Mouse (Mus musculus) urinary bladder, adult 2 months (tissue): Measurements from ENCODE around the gene Zbtb4. TPM values are rescaled to one million over a fixed set of nuclear protein-coding genes. Genes with fewer than 3 reads are reported as not detected.
A peak's percentile ranks its signal among the peaks of the same experiment; 100 is the strongest.

Experiments
- DNase-seq: peaks from one replicate; pipeline ENCODE4 v3.0.0; 2022; ENCODE audit warnings: low spot score
- polyA plus RNA-seq: library from polyadenylated mRNA; depleted of rRNA; stranded (reverse); fragments of >200 nt; gene quantifications from 2 replicates; pipeline ENCODE4 v1.2.3, GENCODE M21; 2012

Gene Zbtb4
- polyA plus RNA-seq, 1 experiment = 35.6 TPM

DNA sequence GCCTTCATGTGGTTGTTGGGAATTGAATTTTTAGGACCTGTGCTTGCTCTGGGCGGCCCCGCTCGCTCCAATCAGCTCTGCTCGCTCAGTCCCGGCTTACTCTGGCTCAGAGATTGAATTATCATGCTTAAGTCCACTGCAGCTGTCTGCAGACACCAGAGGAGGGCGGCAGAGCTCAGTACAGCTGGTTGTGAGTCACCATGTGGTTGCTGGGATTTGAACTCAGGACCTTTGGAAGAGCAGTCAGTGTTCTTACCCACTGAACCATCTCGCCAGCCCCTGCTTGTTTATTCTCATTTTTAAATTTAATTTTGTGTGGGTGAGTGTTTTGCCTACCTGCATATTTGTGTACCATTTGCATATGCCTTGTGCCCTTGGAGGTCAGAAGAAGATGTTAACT, 2.2 kb upstream of the Zbtb4 start:
- DNase-seq = no peak

DNA sequence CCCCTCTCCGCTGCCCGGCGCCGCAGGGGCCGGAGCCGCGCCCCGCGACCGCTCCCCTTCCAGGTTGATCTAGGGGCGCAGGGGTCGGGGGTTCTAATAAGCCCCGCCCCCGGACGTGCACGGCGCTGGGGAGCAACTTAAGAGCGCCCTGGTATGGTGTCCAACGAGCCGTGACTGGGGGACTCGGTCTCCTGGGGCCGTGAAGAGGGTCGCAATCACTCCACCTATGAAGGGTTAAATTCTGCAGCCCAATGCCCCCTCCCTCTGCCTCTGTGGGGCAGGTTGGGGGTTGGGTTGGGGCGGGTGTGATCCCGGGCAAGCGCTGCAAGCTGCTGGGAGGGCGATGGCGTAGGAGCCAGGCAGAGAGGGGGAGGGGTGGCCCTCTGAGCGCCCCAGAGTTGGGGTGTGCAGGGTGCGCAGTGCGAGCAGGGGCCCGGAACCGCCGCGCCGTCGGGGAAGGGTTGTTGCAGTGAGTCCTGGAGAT, 456 bp downstream of the Zbtb4 start:
- DNase-seq = peak; percentile 75

DNA sequence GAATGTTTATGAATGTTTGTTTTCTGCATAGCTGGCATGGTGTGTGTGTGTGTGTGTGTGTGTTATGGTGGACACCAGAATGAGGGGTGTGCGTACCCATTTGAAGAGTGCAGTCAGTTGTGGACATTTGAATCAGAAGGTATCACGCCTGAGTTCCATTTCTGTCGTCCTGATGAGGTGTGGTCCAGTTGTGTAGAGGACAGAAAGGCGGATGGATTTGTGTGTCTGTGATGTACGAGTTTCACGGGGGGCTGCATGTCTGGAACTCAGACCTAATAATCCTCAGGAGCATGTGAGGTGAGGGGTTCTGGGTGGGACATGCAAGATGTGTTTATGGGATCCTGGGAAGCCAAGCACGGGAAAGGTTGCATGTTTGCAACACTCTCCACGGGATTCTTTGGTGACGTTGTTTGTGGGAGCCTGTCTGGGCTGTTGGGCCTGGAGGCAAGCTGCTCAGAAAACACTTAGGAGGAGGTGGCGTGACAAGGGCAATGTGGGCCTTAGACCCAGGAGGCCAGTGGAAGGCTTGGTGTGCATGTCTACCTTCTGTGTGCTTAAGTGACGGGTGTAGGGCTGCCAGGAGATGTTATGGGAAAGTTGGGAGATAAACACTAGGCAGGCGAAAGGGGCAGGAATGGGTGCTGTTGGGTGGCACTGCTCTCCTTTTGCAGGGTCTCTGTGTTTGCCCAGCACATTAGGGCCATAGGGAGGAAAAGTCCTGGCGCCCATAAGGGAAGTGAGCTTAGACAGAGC, 1.3 kb downstream of the Zbtb4 start:
- DNase-seq = no peak

DNA sequence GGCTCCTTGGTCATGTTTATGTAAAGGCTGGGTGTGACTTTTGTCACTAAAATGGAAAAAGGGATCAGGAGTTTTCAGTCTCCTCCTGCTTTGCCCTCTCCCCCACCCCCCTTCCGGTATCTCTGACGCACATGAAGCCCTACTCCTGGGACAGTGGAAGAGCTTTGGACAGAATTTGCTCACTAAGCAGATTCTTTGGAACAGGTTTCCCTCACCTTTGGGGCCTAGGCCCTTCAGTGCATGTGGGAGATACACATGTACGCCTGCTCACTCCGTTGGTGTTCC, 1.9 kb downstream of the Zbtb4 start:
- no peak for DNase-seq

DNA sequence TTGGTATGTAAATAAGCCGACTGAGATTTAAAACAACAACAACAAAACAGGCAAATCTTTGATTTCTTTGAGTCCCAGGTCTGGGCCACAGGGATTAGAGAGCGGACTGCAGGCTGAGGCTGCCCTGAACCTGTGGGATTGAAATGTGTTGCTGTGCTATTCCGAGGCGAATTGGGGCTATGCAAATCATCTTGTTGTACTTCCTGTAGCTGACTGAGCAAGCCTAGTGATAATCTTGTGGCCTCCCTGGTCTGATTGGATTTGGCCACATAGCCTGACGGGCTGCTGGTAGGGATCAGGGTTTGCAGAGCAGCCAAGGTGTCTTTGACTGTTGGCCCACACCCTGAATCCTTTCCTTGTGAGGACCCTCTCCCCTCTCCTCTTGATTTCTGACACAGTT, 9.2 kb downstream of the Zbtb4 start:
- DNase-seq = no peak

DNA sequence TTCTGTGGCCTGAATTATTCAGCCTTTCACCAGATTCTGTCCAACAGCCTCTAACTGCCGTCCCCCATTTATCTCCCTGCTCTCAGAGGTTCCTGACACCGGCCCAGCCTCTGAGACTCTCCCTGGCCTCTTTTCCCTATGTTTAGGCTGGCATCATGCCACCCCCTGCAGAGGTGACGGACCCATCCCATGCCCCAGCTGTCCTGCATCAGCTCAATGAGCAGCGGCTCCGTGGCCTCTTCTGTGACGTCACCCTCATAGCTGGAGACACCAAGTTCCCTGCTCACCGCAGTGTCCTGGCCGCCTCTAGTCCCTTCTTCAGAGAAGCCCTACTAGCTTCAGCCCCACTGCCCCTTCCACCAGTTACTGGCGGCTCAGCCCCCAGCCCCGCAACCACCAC, 10.0 kb downstream of the Zbtb4 start:
- DNase-seq = no peak

DNA sequence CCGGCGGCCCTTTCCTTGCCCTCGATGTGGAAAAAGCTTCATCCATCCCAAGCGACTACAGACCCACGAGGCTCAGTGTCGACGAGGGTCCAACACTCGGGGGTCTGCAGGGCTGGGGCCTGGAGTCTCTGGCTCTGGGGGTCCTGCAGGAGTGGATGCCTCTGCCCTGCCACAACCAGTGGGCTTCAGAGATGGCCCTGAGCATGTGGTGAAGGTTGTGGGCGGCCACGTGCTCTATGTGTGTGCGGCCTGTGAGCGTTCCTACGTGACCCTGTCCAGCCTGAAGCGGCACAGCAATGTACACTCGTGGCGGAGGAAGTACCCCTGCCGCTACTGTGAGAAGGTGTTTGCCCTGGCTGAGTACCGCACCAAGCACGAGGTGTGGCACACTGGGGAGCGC, 10.8 kb downstream of the Zbtb4 start:
- no peak for DNase-seq

DNA sequence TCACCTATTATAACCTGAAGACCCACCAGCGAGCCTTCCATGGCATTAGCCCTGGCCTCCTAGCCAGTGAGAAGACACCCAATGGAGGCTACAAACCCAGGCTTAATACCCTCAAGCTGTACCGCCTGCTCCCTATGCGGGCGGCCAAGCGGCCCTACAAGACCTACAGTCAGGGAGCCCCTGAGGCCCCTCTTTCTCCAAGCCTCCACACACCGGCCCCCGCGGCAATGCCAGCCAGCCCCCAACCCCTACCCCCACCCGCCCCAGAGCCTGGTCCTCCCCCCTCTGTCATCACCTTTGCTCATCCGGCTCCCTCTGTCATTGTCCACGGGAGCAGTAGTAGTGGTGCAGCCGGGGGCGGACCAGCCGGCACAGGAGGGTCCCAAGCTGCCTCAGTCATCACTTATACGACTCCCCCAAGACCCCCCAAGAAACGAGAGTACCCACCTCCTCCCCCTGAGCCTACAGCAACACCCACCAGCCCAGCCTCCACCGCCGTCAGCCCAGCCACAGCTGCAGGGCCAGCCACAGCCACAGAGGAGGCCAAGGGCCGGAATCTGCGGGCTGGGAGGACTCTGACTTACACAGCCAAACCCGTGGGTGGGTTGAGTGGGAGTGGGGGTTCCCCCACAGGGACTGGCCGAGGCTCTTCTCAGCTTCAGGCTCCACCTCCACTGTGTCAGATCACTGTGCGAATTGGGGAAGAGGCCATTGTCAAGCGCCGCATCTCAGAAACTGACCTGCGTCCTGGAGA, 12.0 kb downstream of the Zbtb4 start:
- no peak for DNase-seq

DNA sequence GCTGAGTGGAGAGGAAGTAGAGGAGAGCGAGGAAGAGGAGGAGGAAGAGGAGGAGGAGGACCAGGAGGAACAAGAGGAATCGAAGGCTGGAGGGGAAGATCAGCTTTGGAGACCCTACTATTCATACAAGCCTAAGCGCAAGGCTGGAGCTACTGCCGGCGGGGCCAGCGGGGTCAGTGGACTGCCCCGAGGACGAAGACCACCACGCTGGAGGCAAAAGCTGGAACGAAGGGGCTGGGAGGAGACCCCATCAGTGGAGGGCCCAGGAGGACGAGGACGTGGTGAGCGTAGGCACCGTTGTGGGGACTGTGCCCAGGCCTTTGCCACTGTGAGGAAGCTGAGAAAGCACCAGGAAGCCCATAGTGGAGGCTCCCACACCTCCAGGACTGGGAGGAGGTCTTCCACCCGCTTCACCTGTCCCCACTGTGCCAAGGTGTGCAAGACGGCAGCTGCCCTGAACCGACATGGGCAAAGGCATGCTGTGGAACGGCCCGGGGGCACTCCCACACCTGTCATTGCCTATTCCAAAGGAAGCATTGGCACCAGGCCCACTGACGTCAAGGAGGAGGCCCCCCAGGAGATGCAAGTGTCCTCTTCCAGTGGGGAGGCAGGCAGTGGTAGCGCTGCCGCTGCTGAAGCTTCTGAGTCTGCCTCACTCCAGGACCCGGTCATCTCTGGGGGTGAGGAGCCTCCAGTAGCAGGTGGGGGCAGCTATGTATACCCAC, 12.7 kb downstream of the Zbtb4 start:
- no peak for DNase-seq

DNA sequence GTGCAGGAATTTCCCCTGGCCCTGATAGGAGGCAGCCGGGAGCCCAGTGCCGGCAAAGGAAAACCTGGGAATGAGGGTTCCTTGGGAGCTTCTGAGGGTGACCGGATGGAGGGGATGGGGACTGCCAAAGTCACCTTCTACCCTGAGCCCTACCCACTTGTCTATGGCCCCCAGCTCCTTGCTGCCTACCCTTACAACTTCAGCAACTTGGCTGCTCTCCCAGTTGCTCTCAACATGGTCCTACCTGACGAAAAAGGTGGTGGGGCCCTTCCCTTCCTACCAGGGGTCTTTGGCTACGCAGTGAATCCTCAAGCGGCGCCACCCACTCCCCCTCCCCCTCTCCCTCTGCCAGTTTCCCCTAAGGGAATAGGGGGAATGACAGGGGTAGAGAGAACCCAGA, 13.3 kb downstream of the Zbtb4 start:
- DNase-seq = no peak

DNA sequence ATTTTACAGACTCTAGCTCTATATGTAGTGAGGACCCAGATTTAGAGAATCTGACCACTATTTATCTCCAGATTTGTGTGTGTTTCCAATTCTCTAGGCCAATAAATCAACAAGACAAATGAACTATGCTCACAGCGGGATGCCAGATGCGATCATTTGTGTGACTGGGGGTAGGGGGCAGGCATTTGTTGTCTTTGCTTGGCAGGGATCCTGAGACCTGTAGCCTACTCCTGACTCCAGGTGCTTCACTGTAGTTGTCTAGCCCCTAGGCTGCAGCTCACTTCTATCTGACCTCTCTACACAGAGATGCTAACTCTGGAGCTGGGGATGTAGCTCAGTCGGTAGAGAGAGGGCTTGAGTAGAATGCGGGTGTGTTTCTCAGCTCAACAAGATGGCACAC, 16.1 kb downstream of the Zbtb4 start:
- no peak for DNase-seq

DNA sequence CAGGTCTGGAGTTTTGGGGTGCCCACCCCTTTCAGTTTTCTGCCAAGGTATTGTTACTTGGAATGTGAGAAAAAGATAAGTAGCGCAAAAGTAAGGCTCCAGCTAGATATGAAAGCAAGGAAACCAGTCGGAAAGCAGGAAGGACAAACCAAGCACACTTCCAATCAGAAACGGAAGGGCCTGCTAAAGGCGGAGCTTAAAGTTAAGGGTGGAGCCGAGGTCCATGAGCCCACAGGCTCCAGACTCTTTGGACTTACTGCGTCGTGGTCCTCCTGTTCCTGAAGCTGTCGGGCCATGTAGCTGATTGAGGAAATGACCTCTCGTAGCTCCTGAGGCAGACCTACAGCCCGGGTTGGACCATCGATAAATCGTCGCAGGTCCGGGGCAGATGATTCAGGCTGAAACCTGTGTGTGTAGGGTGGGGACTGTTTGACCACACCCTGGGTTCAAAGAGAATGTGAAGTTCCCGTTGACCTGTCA, 19.1 kb downstream of the Zbtb4 start:
- DNase-seq = no peak

DNA sequence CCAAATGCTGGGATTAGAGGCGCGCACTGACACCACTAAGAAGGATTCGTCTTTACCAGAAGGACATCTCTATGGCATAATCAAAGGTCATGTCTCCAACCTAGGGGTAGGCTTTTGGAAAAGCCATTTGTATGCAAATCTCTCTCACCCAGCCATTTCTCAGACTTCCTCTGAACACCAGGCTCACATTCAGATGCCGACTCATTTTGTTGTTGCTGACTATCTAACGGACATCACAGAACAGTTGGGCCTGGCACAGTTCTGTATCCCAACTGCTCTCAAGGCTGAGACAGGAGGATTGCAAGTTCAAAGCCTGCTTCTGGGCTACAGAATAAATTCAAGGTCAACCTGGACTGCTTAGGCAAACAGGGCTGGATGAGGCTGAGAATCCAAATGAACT, 21.6 kb downstream of the Zbtb4 start:
- DNase-seq = no peak

DNA sequence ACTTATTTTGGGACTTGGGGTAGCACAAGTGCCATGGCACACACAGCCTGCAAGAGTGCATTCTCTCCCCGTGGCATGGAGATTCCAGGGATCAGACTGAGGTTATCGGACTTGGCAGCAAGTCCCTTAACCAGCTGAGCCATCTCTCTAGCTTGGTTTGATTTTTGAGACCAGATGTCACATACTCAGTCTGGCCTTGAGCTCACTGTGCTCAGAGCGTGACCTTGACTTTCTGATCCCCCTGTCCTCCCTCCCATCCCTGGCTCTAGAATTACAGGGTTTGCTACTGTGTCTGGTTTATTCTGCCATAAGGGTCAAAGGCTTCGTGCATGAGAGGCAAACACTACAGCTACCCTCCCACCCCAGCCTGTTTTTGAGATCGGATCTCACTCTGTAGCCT, 23.7 kb downstream of the Zbtb4 start:
- DNase-seq = no peak

DNA sequence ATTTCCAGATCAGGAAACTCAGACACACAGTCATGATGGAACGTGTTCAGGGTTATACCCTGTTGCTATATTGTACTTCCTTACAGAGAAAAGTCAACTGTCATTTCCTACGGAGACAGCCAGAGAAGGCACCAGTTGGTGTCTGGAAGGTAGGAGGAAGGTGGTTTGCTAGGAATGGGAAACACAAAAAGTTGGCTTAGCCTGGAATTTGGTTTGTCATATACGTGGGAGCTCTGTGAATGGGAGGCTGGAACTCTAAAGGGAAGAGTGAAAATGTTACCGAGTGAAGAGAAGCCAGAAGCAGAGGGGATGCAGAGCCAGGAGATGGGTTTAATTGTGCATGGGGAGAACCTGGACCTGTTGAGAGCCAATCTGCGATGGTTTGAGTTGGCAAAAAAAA, 25.7 kb downstream of the Zbtb4 start:
- DNase-seq = no peak

DNA sequence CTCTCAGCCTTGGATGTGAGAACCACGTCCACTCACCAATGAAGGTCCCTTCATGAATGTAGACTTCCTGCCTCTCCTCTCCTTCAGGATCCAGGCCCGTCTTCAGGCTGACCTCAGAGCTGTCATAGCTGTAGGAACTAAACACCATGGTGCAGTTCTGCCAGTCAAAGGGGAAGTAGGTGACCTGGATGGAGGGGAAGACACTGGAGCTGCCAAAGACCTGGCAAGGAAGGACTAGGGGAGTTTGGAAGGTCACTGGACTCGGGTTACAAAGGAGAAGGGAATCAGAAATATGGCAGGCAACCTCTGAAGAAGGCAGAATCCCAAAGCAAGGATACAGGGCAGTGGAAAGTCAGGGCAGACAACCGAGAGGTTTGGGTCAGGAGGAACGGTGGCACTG, 27.7 kb downstream of the Zbtb4 start:
- DNase-seq = no peak

DNA sequence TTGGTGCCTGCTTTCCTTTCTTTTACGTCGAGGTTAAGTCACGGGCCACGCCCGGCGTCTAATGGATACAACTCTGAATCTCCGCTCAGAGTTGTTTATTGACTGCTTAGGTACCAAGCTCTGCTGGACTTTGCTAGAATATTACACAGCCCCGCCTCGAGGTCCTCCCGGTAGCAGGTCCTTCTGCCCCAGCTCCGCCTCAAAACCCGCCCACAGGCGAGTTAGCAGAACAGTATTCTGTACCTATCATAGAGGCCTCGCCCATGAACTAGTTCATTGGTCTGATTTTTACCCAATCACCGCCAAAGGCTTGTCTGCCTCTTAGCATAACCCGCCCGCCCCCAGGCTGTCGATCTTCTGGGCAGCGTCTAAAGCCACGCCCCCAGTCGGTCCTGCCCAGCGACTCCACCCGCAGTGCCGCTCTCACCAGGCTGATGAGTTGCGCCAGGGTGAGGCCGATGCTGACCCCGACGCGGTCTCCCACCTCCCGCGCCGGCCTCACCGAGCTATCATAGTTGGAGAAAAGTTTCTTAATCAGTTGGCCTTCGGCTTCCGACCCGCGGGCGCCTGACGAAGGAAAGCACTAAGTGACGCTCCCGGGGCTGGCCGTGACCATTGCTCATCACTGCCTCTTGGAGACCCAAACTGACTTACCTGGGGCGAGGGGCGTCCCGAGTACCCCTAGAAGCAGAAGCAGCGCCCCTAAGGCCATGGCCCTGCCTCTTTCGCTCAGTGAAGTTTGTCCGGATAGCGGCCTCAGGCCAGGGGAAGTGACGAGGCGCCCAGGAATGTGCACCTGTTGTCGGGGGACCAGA, 29.7 kb downstream of the Zbtb4 start, which contains the start of gene Chrnb1:
Gene Chrnb1, minus strand, starts transcription at position 776 of the 815 bp plus-strand sequence.
- DNase-seq = peak; percentile 77

DNA sequence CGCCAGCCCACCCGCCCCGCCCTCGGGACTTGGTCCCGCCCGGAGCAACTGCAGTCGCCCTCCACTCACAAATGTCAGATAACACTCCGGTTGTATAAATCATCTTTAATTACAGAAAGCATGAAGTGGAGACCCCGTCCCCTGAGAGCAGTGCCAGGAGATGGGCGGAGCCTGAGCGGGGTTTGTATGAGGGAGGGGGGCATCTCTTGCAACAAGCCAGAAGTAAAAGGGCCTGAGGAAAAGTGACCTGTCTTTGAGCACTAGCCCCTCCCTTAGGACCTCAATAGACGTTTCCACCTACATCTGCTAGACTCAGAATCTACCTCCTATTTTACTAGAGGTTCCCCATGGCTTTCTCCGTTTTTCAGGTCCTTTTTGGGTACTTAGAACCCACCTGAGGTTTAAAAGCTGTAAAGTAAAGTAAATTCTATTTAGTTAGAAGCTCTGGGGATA, 30.3 kb downstream of the Zbtb4 start:
- DNase-seq = no peak

DNA sequence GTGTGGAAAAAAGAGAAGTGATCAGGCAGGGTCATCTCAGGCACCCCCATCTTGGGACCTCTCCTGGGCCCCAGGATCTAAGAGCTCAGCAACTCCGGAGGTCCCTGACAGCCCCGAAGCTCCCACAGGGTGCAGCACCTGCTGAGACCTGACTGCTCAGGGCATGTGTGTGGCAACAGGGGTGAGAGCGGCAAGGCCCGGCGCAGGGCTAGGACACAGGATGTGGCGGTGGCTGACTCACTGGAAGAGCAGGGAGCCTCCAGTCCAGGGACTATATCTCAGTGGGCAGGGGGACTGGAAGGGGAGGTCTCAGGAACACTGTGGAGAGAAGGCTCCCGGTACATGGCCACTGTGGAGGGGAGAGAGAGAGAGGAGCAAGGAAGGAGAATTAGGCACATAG, 32.2 kb downstream of the Zbtb4 start:
- DNase-seq = no peak

DNA sequence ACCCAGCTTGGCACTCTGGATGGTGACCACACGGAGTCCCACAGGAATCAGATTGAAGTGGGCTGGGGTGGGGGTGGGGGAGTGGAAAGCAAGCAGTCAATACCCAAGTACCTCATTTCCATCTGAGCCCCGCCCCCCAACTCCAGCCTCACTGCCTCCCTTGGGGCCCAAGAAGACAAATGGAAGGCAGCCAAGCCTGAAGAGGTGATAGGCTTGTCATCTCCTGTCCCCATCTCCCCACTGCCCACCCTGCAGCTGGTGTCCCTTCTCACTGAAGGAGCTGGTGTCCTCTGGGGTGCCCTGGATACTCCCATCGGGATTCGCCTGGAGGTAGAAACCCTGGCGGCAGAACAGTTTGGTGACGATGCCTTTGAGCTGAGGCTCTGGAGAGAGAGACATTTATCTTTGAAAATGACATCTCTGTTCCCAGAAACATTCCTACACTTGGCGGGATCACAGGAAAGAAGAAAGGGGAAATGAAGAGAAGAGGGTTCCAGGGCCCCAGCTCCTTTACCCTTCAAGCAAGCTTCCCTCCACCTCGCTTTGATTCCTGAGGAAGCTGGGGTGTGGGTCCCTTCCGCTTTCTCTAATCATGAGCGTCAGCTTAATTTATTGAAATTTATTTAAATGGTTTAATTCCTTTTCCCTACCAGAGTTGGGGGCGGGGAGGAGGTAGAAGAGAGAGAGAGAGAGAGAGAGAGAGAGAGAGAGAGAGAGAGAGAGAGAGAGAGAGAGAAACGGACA, 33.9 kb downstream of the Zbtb4 start:
- no peak for DNase-seq

DNA sequence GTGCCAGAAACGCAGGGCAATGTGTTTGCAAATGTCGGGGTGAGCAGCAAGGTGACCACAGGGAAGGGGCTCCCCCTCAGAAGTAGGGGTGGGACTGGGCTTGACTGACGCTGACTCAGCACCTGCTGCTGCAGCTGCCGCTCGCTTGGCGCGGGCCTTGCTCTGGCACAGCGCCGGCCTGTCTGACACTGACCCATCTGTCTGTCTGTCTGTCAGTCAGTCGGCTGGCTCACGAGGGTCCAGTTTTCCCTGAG, 34.4 kb downstream of the Zbtb4 start:
- no peak for DNase-seq
